Mouse (Mus musculus): ENCODE results near the gene Fam189b.

Gene Fam189b

DNA sequence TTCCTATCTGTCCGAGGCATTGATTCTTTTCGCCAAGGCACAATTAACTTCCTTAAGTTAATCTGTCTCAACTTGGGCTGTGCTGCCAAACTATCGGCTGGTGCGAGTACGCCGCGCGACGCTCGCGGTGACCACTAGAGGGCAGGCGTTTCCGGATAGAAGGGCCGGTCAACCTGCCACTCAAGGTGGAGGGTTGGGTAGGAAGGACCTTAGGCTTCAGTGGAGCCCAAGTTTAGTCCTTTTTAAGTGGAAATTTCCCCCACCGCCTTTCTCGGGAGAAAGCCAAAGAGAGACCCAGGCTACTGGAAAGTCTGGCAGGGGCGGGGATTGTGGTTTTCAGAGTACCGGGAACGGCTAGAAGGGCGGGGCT is 45.2 kb downstream of the Fam189b start:
- DNase-seq (ENCODE audit: low read depth, low spot score), result no peak

DNA sequence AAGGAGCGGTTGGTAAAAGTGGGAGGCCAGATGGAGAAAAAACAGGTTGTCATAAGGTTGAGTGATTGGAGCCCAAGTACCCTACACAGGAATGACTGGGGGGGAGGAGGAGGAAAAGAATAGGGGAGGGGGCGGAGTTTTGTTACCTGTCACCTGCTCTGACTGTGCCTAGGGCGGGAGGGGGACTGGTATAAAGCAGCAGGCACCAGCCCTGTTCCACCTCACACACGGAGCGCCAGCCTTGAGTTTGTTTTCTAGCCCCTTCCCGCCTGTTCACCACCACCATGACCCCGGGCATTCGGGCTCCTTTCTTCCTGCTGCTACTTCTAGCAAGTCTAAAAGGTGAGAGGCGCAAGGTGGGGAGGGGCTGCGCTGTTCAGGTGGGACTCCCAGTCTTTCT is 45.9 kb downstream of the Fam189b start, which contains the start of gene Muc1:
Gene Muc1 (plus strand): TSS at position 222 of the 400 bp plus-strand sequence.
- no peak for DNase-seq (ENCODE audit: low read depth, low spot score)

DNA sequence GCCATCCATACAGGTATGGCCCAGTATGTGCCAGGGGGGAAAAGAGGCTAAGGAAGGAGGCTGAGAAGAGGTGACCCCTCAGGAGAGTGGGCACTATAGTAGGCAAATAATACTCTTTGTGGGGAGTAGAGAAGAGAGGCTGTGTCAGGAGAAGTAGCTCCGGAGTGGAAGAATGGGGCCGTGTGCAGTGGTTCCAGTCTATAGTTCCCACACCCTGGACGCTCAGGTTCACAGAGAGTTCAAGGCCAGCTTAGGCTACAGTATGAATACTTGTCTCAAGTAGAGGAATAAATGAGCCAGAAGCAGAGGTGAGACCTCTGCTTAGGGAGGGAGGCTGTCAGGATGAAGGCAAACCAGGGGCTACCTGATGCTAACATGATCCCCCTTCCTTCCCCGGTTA is 46.3 kb downstream of the Fam189b start:
- no peak for DNase-seq (ENCODE audit: low read depth, low spot score)

DNA sequence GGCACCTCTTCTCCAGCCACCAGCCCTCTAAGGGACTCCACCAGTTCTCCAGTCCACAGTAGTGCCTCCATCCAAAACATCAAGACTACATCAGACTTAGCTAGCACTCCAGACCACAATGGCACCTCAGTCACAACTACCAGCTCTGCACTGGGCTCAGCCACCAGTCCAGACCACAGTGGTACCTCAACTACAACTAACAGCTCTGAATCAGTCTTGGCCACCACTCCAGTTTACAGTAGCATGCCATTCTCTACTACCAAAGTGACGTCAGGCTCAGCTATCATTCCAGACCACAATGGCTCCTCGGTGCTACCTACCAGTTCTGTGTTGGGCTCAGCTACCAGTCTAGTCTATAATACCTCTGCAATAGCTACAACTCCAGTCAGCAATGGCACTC is 47.6 kb downstream of the Fam189b start:
- DNase-seq (ENCODE audit: low read depth, low spot score), result no peak

DNA sequence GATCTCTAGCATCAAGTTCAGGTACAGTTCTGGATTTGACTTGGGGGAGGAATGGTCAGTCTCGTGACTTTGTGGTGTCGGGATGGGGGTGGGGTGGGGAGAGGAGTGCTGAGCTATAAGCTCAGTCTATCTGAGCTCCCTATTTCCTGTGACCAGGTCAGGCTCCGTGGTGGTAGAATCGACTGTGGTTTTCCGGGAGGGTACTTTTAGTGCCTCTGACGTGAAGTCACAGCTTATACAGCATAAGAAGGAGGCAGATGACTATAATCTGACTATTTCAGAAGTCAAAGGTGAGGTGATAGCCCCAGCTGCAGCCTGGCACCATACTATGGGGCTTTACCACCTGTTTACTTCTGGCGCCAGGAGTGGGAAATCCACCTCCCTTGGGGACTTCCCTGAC is 48.4 kb downstream of the Fam189b start:
- DNase-seq (ENCODE audit: low read depth, low spot score), result no peak

DNA sequence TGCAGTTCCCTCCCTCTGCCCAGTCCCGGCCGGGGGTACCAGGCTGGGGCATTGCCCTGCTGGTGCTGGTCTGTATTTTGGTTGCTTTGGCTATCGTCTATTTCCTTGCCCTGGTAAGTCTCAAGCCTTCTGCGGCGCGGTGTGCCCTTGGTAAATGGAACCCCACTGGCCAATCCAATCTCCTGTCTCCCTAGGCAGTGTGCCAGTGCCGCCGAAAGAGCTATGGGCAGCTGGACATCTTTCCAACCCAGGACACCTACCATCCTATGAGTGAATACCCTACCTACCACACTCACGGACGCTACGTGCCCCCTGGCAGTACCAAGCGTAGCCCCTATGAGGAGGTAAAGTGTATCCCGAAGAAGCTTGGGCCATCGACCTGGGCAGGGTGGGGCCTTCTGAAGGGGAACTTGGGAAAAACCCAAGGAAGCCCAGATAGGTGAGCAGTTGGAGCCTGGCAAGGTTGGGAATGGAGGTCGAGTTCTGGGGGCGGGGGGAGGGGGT is 48.9 kb downstream of the Fam189b start:
- DNase-seq (ENCODE audit: low read depth, low spot score), result no peak

DNA sequence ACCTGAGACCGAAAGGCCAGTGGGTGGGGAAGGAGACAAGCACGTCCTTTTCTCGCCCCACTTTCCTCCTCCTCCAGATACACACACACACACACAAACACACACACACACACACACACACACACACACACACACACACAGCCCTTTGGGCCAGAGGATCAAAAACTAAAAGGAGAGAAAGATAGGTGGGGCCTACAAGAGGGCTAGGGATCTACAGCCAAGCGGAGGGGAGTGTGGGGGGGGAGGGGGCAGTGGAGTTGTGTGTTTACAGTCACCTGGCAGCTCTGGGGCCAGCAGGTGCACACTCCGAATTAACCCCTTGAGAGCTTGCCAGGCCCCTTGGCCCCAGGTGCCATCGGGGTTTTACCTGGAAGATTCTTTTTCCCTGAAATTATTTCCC is 49.7 kb downstream of the Fam189b start:
- no peak for DNase-seq (ENCODE audit: low read depth, low spot score)

DNA sequence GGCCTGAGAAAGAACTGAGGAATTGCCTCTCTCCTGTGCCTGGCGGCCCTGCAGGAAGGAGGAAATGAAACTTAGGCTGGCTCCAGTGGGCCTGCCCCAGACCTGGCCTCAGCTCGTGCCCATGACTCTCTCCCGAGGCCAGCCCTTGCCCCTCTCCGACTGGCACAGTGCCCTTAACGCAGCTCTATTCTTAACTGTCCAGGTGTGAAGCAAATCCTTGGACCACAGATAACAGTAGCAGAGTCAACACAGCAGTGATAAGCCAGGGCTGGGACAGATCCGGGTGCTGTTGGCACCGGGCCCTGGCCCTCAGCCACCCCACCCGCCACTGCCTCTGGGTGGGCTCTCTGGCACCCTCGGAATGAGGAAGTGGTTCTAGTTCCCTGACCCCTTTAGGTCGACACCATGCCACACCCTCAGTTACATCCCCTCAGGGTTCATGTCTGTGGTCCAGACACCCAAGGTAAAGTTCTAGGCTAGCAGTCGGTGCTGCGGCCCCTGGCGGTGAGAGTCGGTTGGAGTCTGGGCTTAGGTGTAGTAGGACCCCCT is 50.7 kb downstream of the Fam189b start:
- no peak for DNase-seq (ENCODE audit: low read depth, low spot score)

DNA sequence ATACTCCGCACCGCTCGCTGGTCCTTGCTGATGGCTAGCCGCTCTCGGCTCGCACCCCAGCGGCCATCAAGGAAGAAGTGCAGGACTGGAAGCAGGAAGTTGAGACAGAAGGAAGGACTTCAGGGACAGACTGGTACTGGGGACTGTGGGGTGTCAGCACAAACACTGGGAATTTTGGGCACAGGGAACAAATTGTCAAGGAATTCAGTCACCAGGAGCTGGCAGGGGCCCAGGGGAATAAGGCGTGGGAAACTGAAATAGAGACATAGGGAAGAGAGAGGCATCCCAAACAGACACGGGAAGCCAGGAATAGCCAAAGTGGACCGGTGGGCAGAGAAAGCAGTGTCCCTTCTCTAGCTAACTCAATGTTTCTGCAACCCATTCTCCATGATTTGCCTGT is 53.6 kb downstream of the Fam189b start:
- DNase-seq (ENCODE audit: low read depth, low spot score), result no peak

DNA sequence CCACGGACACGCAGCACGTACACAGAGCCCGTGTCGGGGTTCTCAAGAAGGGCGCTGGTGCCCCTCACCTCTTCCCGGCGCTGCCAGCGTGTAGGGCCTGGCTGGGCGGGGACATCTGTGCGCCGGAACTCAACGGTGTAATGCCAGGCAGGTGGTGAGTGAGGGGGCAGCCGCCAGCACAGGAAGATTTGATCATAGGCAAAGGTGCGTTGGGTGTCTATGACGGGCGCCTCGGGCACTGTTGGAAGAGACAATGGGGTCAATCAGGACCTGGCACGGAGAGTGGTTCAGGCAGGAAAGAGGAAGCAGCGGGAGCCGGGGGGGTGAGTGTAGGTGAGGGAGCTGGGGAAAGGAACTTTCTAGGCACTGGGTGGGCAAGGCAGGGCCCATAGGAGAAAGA is 54.7 kb downstream of the Fam189b start:
- DNase-seq (ENCODE audit: low read depth, low spot score), result no peak

DNA sequence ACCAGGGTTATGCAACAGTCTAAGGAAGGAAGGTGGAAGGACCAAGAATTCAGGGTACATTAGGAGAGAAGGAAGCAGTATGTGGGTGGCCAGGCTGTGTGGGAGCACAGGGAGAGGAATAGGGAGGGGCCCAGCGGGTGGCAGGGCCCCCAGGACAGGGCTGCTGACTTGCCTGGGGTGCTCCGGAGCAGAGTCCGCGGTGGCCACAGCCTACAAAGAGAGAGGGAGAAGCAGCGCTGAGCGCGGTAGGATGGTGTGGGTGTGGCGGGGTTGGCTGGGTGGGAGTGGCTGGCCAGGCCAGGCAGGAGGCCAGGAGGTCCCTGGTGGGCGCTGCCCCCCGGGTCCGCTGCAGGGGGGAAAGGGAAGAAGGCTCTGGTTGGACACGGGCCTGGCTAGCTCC is 55.6 kb downstream of the Fam189b start:
- no peak for DNase-seq (ENCODE audit: low read depth, low spot score)

Data from telencephalon, adult 2 months (tissue).